ENCODE assay signal across 8 mouse cellular contexts in the genomic region with DNA sequence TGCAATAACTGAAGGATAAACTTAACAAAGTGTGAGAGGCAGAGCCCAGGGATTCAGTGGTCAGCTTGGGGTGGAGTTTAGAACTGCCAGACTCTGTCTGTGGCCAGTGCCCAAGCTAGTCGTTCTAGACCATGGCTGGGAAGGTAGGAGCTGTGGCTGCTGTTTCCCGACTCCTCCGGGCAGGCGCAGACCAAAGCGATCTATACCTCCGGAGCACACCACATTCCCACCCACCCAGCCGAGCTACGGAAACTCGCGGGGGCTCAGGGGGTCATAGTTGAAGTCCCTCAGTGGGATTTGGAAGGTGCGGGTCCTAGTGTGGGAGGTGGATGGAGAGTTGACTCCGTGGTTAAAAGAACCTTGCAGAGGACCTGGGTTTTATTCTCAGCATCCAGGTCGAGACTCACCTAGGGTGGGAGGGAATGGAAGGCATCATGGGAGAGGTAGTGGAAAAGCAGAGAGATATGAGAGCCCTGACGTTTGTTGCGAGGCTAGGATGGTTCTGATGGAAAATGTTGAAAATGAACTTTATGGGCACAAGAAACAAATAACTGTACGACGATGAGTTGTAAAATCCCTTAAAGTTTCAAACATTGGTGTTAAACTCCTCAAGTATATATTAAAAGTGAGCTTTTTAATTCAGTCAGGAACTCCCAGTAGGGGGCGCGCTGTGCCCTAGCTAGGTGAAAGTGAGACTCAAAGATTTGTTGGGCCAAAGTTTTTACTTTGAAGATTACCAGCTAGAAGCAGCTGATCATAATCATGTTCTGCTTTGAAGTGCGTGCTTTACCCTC. TPM values are rescaled to one million over a fixed set of nuclear protein-coding genes. Genes with fewer than 3 reads are reported as not detected.
DNase-seq lines count a peak whose midpoint lies in the region; ATAC-seq and TF ChIP-seq lines count a peak whose summit lies in the region.

No protein-coding gene starts in this region.

- no peak; the same call in 1 of the 2 replicates for ATAC-seq in embryonic facial prominence, embryonic 11.5 days (replicated peaks; ENCODE audit: insufficient number of reproducible peaks, low FRiP score, low TSS enrichment, low read depth)
- no peak; the same call in 1 of the 2 replicates for ATAC-seq in limb, embryonic 13.5 days (ENCODE audit: low FRiP score, low read depth)
- ATAC-seq in midbrain, embryonic 14.5 days (ENCODE audit: low FRiP score, low TSS enrichment): no peak

- no peaks in the 10 kb centered on the region for H3K4me1 ChIP-seq in embryonic facial prominence, embryonic 11.5 days (ENCODE audit: control insufficient read depth, insufficient read depth, low read length)
- no peaks in the 10 kb centered on the region for H3K4me1 ChIP-seq in kidney, adult 2 months (ENCODE audit: control insufficient read depth, insufficient read depth, low read length)
- no peaks in the 10 kb centered on the region for H3K4me1 ChIP-seq in limb, embryonic 13.5 days
- peaks cover 7% of the 10 kb centered on the region for H3K4me1 ChIP-seq in midbrain, embryonic 14.5 days (ENCODE audit: control insufficient read depth, insufficient read depth, low read length)

- H3K36me3 ChIP-seq in C2C12 (ENCODE audit: control insufficient read depth, insufficient read depth): no peaks in the 10 kb centered on the region
- no peaks in the 10 kb centered on the region for H3K36me3 ChIP-seq in embryonic facial prominence, embryonic 11.5 days (replicated peaks; ENCODE audit: control insufficient read depth, insufficient read depth, low read depth, low read length)
- no peaks in the 10 kb centered on the region for H3K36me3 ChIP-seq in kidney, adult 2 months (ENCODE audit: control insufficient read depth, insufficient read depth, low read length)
- no peaks in the 10 kb centered on the region for H3K36me3 ChIP-seq in limb, embryonic 13.5 days
- H3K36me3 ChIP-seq in midbrain, embryonic 14.5 days (ENCODE audit: control insufficient read depth, insufficient read depth, low read length): no peaks in the 10 kb centered on the region

- TF ChIP-seq POLR2A in kidney, adult 2 months (IDR thresholded peaks at IDR 0.05; ENCODE audit: low read depth, low read length): peak; percentile 50

- WGBS in embryonic facial prominence, embryonic 11.5 days: 1% methylated on average over 20 of the region's 20 CpGs
- WGBS in kidney, adult 2 months: 2% methylated on average over 20 of the region's 20 CpGs
- under 1% methylated on average over 20 of the region's 20 CpGs for WGBS in limb, embryonic 13.5 days
- 1% methylated on average over 20 of the region's 20 CpGs for WGBS in midbrain, embryonic 14.5 days

- no peaks in the 10 kb centered on the region for H3K27me3 ChIP-seq in C2C12 (ENCODE audit: control insufficient read depth, insufficient read depth, insufficient read length)
- H3K27me3 ChIP-seq in embryonic facial prominence, embryonic 11.5 days (ENCODE audit: control insufficient read depth, insufficient read depth, low read length): no peaks in the 10 kb centered on the region
- no peaks in the 10 kb centered on the region for H3K27me3 ChIP-seq in kidney, adult 2 months (replicated peaks; ENCODE audit: control insufficient read depth, insufficient read depth, low read length)
- no peaks in the 10 kb centered on the region for H3K27me3 ChIP-seq in limb, embryonic 13.5 days
- no peaks in the 10 kb centered on the region for H3K27me3 ChIP-seq in midbrain, embryonic 14.5 days (ENCODE audit: control insufficient read depth, insufficient read depth, low read length)

- H3K79me2 ChIP-seq in C2C12 (ENCODE audit: control insufficient read depth, insufficient read depth): no peaks in the 10 kb centered on the region

- peak overlapping the region; percentile 57 for H3K9ac ChIP-seq in embryonic facial prominence, embryonic 11.5 days (replicated peaks; ENCODE audit: low read length)
- peak overlapping the region; percentile 66 for H3K9ac ChIP-seq in limb, embryonic 13.5 days
- H3K9ac ChIP-seq in midbrain, embryonic 14.5 days (replicated peaks; ENCODE audit: low read length): peak overlapping the region; percentile 58; the same call in 1 of the 2 replicates

- TF ChIP-seq CTCF in C2C12 (IDR thresholded peaks at IDR 0.05; ENCODE audit: control insufficient read depth, insufficient read depth, insufficient read length): no peak
- TF ChIP-seq CTCF in kidney, adult 2 months (conservative IDR thresholded peaks at IDR 0.05; ENCODE audit: insufficient read depth, insufficient read length, low read depth, low read length): peak; percentile 55

- H3K79me3 ChIP-seq in C2C12 (ENCODE audit: low read depth): no peaks in the 10 kb centered on the region

- peak; percentile 85 for DNase-seq in adrenal gland, postnatal 25 days
- peak; percentile 84 for DNase-seq in embryonic facial prominence, embryonic 11.5 days (ENCODE audit: low spot score)
- DNase-seq in heart, adult 8-10 months (ENCODE audit: low spot score): peak; percentile 70
- DNase-seq in kidney, adult 2 months: peak; percentile 76
- peak; percentile 81 for DNase-seq in midbrain, embryonic 14.5 days
- DNase-seq in spleen, postnatal 14 days (ENCODE audit: low spot score in 2 of 2): peak; percentile 15 to 45

- no peaks in the 10 kb centered on the region for H3K9me3 ChIP-seq in embryonic facial prominence, embryonic 11.5 days (replicated peaks; ENCODE audit: control insufficient read depth, low read length)
- H3K9me3 ChIP-seq in limb, embryonic 13.5 days: no peaks in the 10 kb centered on the region
- no peaks in the 10 kb centered on the region for H3K9me3 ChIP-seq in midbrain, embryonic 14.5 days (ENCODE audit: control insufficient read depth, low read length)

- peak overlapping the region; percentile 25 for H3K4me3 ChIP-seq in C2C12 (ENCODE audit: insufficient read depth, poor library complexity, severe bottlenecking)
- peak overlapping the region; percentile 53 for H3K4me3 ChIP-seq in embryonic facial prominence, embryonic 11.5 days (ENCODE audit: low read depth, low read length)
- H3K4me3 ChIP-seq in kidney, adult 2 months (ENCODE audit: insufficient read depth, low read depth, low read length): peak overlapping the region; percentile 61
- H3K4me3 ChIP-seq in limb, embryonic 13.5 days: peak overlapping the region; percentile 61
- peak overlapping the region; percentile 58 for H3K4me3 ChIP-seq in midbrain, embryonic 14.5 days (replicated peaks; ENCODE audit: low read depth, low read length)

- H3K27ac ChIP-seq in embryonic facial prominence, embryonic 11.5 days (replicated peaks; ENCODE audit: low read depth, low read length): no peak overlapping the region
- no peak overlapping the region for H3K27ac ChIP-seq in kidney, adult 2 months (ENCODE audit: insufficient read depth, low read depth, low read length)
- H3K27ac ChIP-seq in limb, embryonic 13.5 days: peak overlapping the region; percentile 73
- no peak overlapping the region for H3K27ac ChIP-seq in midbrain, embryonic 14.5 days (replicated peaks; ENCODE audit: low read depth, low read length)

- H3ac ChIP-seq in C2C12 (ENCODE audit: control insufficient read depth, insufficient read length, low read depth): no peak overlapping the region

- peak overlapping the region; percentile 92 for H3K4me2 ChIP-seq in embryonic facial prominence, embryonic 11.5 days (ENCODE audit: low read depth, low read length)
- H3K4me2 ChIP-seq in limb, embryonic 13.5 days (replicated peaks): peak overlapping the region; percentile 93
- H3K4me2 ChIP-seq in midbrain, embryonic 14.5 days (ENCODE audit: low read length): peak overlapping the region; percentile 91

TF ChIP-seq in C2C12, 6 proteins besides CTCF, POLR2A, EP300 and RAD21:
- TF ChIP-seq FOSL1 (IDR thresholded peaks at IDR 0.05; ENCODE audit: insufficient read depth, low read length, poor library complexity, severe bottlenecking): no peak
- TF ChIP-seq CEBPB (IDR thresholded peaks at IDR 0.05; ENCODE audit: low read depth): peak; percentile 83

RNA-seq across cellular contexts. Expression of a gene that starts 57.6 kb away (rescaled TPM):
- 57.6 TPM for polyA plus RNA-seq in C2C12 (2012; fragmentation: generic; extraction: Trizol)
- 44.1 and 46.6 TPM in 2 replicates for total RNA-seq in adrenal gland, postnatal 25 days (2021)
- polyA plus RNA-seq in embryonic facial prominence, embryonic 11.5 days (2014; fragmentation: Nextera tagmentation; extraction: Ambion mirVana): 63.9 and 71.7 TPM in 2 replicates
- total RNA-seq in heart, adult 8-10 months (2022): 100 to 1,000 TPM in 2 of 4 experiments, 10 to 100 TPM in 2; 67.0 to 124 (median 99.7) TPM
- polyA plus RNA-seq in kidney, adult 2 months (2012; rRNA removed): 107 and 109 TPM in 2 replicates
- 125 and 132 TPM in 2 replicates for polyA plus RNA-seq in limb, embryonic 13.5 days (2015; fragmentation: Nextera tagmentation; extraction: Ambion mirVana)
- 31.1 and 31.3 TPM in 2 replicates for polyA plus RNA-seq in midbrain, embryonic 14.5 days (2014; fragmentation: Nextera tagmentation; extraction: Ambion mirVana)

Comparison
In these comparisons a context has a peak if more than half of its experiments do, and no peak if none do; other contexts are left out.
1. DNase-seq: peak in every context shown above with its lines; median percentile 85 in adrenal gland, postnatal 25 days; 84 in embryonic facial prominence, embryonic 11.5 days; 81 in midbrain, embryonic 14.5 days; 76 in kidney, adult 2 months; 70 in heart, adult 8-10 months; 30 in spleen, postnatal 14 days.